Mouse (Mus musculus): Measurements from ENCODE around the gene Hist1h1a. TPM values are rescaled to one million over a fixed set of nuclear protein-coding genes. Genes with fewer than 3 reads are reported as not detected.
"Not testable (repeated sequence)": the region's sequence is repeated elsewhere in the genome, so short reads cannot be mapped to it uniquely, and the experiment has no call there.

The Hist1h1a gene
- 1.4 TPM in 2 replicates for polyA plus RNA-seq (2012)

DNA sequence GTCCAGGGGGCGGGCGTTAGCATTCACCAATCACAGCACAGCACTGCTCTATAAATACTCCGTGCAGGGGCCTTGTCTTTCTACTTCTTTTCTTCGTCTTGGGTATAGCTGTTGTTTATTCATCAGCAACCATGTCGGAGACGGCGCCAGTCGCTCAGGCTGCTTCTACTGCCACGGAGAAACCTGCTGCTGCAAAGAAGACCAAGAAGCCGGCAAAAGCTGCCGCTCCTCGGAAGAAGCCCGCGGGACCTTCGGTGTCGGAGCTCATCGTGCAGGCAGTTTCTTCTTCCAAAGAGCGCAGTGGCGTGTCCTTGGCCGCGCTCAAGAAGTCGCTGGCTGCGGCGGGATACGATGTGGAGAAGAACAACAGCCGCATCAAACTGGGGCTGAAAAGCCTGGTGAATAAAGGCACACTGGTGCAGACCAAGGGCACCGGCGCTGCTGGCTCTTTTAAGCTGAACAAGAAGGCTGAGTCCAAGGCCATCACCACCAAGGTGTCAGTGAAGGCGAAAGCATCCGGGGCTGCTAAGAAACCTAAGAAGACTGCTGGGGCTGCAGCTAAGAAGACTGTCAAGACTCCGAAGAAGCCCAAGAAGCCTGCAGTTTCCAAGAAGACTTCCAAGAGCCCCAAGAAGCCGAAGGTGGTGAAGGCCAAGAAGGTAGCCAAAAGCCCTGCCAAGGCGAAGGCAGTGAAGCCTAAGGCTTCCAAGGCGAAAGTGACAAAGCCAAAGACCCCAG, at the start of gene Hist1h1a:
TSS of gene Hist1h1a (plus strand) at position 81 of the 738 bp plus-strand sequence.
- H3K4me1 ChIP-seq (ENCODE audit: control insufficient read depth): peaks cover 84% of the 10 kb centered on the region
- H3K4me3 ChIP-seq (replicated peaks): peak within 1 kb of the TSS; percentile 80
- TF ChIP-seq GATA1 (IDR thresholded peaks at IDR 0.05; ENCODE audit: low read length) (no peak), TAL1 (IDR thresholded peaks at IDR 0.05; ENCODE audit: low read length) (no peak)
- H3K9me3 ChIP-seq (ENCODE audit: control insufficient read depth, low read length): no peaks in the 10 kb centered on the region
- H3K36me3 ChIP-seq (ENCODE audit: control insufficient read depth): peaks cover 7% of the 10 kb centered on the region; the same call in 1 of the 2 replicates
- no peaks in the 10 kb centered on the region for H3K27me3 ChIP-seq (ENCODE audit: control insufficient read depth)

- H3K4me3 ChIP-seq (replicated peaks): no peak overlapping the region
- H3K9me3 ChIP-seq (ENCODE audit: control insufficient read depth, low read length): no peaks in the 10 kb centered on the region
- H3K4me1 ChIP-seq (ENCODE audit: control insufficient read depth): no peaks in the 10 kb centered on the region
- no peaks in the 10 kb centered on the region for H3K36me3 ChIP-seq (ENCODE audit: control insufficient read depth)
- TF ChIP-seq GATA1 (IDR thresholded peaks at IDR 0.05; ENCODE audit: low read length) (no peak), TAL1 (IDR thresholded peaks at IDR 0.05; ENCODE audit: low read length) (no peak)
- peaks cover 15% of the 10 kb centered on the region for H3K27me3 ChIP-seq (ENCODE audit: control insufficient read depth)
These were observed 47.0 kb upstream of the Hist1h1a start for GRCm38 (mm10) chr13:23716261-23717042.

- no peaks in the 10 kb centered on the region for H3K9me3 ChIP-seq (ENCODE audit: control insufficient read depth, low read length)
- H3K4me1 ChIP-seq (ENCODE audit: control insufficient read depth): no peaks in the 10 kb centered on the region
- no peaks in the 10 kb centered on the region for H3K36me3 ChIP-seq (ENCODE audit: control insufficient read depth)
- peaks cover 8% of the 10 kb centered on the region for H3K27me3 ChIP-seq (ENCODE audit: control insufficient read depth)
- no peak for TF ChIP-seq GATA1 (IDR thresholded peaks at IDR 0.05; ENCODE audit: low read length)
- TF ChIP-seq TAL1 (IDR thresholded peaks at IDR 0.05; ENCODE audit: low read length): no peak
- no peak overlapping the region for H3K4me3 ChIP-seq (replicated peaks)
These were observed 46.3 kb upstream of the Hist1h1a start for GRCm38 (mm10) chr13:23717176-23717575.

DNA sequence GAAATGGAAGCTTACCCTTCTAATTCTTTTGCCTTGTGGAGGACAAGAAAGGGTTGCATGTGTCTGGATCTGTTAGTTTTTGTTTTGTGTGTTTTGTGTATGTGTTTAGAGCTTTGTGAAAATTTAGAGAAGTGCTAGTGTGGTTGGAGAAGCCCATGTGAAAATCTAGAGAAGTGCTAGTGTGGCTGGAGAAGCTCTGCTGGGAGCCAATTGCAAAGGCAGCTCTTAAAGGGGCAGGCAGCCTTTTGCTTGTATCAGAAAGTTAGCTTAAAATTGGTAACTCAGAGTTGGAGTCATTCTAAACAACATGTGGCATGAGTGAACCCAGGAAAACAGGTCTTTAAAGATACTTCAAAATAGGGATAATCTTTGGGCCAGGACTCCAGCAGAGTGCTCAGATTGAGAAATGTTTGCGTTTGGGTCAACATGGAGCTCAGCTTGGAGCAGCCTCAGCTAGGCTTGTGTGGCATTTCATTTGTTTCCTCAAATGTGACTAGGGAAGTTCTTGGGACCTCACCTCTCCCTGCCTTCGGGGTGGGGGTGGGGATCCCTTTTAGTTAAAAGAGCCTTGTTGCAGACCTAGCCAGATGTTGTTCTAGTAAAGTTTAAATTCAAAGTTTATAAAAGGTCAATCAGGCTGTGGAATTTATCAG, 45.7 kb upstream of the Hist1h1a start:
- not testable (repeated sequence) for H3K9me3 ChIP-seq (ENCODE audit: control insufficient read depth, low read length); H3K27me3 ChIP-seq (ENCODE audit: control insufficient read depth); H3K4me3 ChIP-seq (replicated peaks); H3K4me1 ChIP-seq (ENCODE audit: control insufficient read depth); H3K36me3 ChIP-seq (ENCODE audit: control insufficient read depth)

GRCm38 (mm10) chr13:23724239-23724638, 39.2 kb upstream of the Hist1h1a start:
- Histone ChIP-seq H3K36me3 (ENCODE audit: control insufficient read depth) (no peaks in the 10 kb centered on the region), H3K9me3 (ENCODE audit: control insufficient read depth, low read length) (no peaks in the 10 kb centered on the region), H3K4me1 (ENCODE audit: control insufficient read depth) (peaks cover 22% of the 10 kb centered on the region), H3K4me3 (replicated peaks) (no peak overlapping the region), H3K27me3 (ENCODE audit: control insufficient read depth) (no peaks in the 10 kb centered on the region)
- TF ChIP-seq GATA1 (IDR thresholded peaks at IDR 0.05; ENCODE audit: low read length): no peak
- TF ChIP-seq TAL1 (IDR thresholded peaks at IDR 0.05; ENCODE audit: low read length): no peak

GRCm38 (mm10) chr13:23725213-23725612, 38.3 kb upstream of the Hist1h1a start:
- Histone ChIP-seq H3K4me1 (ENCODE audit: control insufficient read depth) (peaks cover 22% of the 10 kb centered on the region), H3K4me3 (replicated peaks) (no peak overlapping the region), H3K27me3 (ENCODE audit: control insufficient read depth) (no peaks in the 10 kb centered on the region), H3K9me3 (ENCODE audit: control insufficient read depth, low read length) (no peaks in the 10 kb centered on the region), H3K36me3 (ENCODE audit: control insufficient read depth) (no peaks in the 10 kb centered on the region)
- TF ChIP-seq GATA1 (IDR thresholded peaks at IDR 0.05; ENCODE audit: low read length) (no peak), TAL1 (IDR thresholded peaks at IDR 0.05; ENCODE audit: low read length) (no peak)

- H3K27me3 ChIP-seq (ENCODE audit: control insufficient read depth): no peaks in the 10 kb centered on the region
- TF ChIP-seq TAL1 (IDR thresholded peaks at IDR 0.05; ENCODE audit: low read length) (no peak), GATA1 (IDR thresholded peaks at IDR 0.05; ENCODE audit: low read length) (no peak)
- no peak overlapping the region for H3K4me3 ChIP-seq (replicated peaks)
- no peaks in the 10 kb centered on the region for H3K9me3 ChIP-seq (ENCODE audit: control insufficient read depth, low read length)
- no peaks in the 10 kb centered on the region for H3K36me3 ChIP-seq (ENCODE audit: control insufficient read depth)
- peaks cover 15% of the 10 kb centered on the region for H3K4me1 ChIP-seq (ENCODE audit: control insufficient read depth)
These were observed 34.8 kb upstream of the Hist1h1a start for GRCm38 (mm10) chr13:23728472-23729191.

DNA sequence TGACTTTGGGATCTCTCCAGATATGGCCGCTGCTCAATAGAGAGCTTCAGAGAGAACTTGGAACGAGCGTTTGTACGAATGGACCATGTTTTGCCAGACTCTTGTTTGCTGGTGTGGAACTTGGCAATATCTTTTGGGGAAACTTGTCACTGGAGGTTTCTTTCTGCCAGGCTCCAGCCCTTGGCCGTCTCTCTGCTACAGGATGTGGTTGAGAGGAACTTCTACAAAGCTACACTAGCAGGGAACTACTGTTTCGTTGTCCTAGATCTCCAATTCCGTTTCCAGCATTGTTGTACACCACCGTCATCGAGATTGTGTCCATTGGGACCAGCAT, 34.3 kb upstream of the Hist1h1a start:
- Histone ChIP-seq H3K4me3 (replicated peaks) (no peak overlapping the region), H3K36me3 (ENCODE audit: control insufficient read depth) (no peaks in the 10 kb centered on the region), H3K4me1 (ENCODE audit: control insufficient read depth) (peaks cover 10% of the 10 kb centered on the region), H3K9me3 (ENCODE audit: control insufficient read depth, low read length) (no peaks in the 10 kb centered on the region), H3K27me3 (ENCODE audit: control insufficient read depth) (no peaks in the 10 kb centered on the region)
- no peak for TF ChIP-seq GATA1 (IDR thresholded peaks at IDR 0.05; ENCODE audit: low read length)
- no peak for TF ChIP-seq TAL1 (IDR thresholded peaks at IDR 0.05; ENCODE audit: low read length)

DNA sequence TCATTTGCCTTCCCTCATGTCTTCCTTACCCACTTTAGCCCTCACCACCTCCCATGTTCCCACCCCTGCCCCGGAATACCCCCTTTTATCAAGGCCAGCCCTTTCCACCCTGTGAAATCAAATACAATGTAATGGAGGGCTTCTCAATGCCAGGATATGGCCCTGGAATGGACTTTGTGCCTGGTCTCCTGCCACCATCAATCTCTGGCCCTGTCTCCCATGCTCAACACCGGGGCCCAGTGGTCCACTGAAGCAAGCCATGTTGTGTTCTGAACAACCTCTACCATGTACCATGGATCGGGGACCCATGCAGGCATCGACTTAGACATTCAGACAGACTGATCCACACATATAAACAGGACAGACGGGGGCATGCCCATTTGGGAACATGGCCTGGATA, 33.8 kb upstream of the Hist1h1a start:
- no peak overlapping the region for H3K4me3 ChIP-seq (replicated peaks)
- H3K9me3 ChIP-seq (ENCODE audit: control insufficient read depth, low read length): no peaks in the 10 kb centered on the region
- TF ChIP-seq GATA1 (IDR thresholded peaks at IDR 0.05; ENCODE audit: low read length) (no peak), TAL1 (IDR thresholded peaks at IDR 0.05; ENCODE audit: low read length) (no peak)
- peaks cover 4% of the 10 kb centered on the region; the same call in 1 of the 2 replicates for H3K4me1 ChIP-seq (ENCODE audit: control insufficient read depth)
- H3K27me3 ChIP-seq (ENCODE audit: control insufficient read depth): no peaks in the 10 kb centered on the region
- no peaks in the 10 kb centered on the region for H3K36me3 ChIP-seq (ENCODE audit: control insufficient read depth)

Measured in erythroblast, embryonic 14.5 days (primary cell).